In genomic region chr6:148110996-148111633, GRCm38 (mm10) we compare ENCODE assay signal across 18 mouse cellular contexts.
DNase-seq lines count a peak whose midpoint lies in the region; ATAC-seq and TF ChIP-seq lines count a peak whose summit lies in the region.
"Had no signal": no experiment of that assay in that cellular context is flagged by ENCODE, and none has a peak within 500 bp of the region (broad histone marks: within the 10 kb centered on the region; RNA-seq: fewer than 3 reads in every experiment).

No protein-coding gene starts in this region.

- TF ChIP-seq CTCF in liver, adult 2 months (IDR thresholded peaks at IDR 0.05; ENCODE audit: low read depth, low read length), result no peak
- TF ChIP-seq CTCF in liver, postnatal 0 days (IDR thresholded peaks at IDR 0.05; ENCODE audit: low read depth), result no peak
- TF ChIP-seq CTCF in MEL (IDR thresholded peaks at IDR 0.05 in 2 of 3, conservative IDR thresholded peaks at IDR 0.05 in 1 of 3; ENCODE audit: control insufficient read depth in 1 of 3, insufficient read depth in 1 of 3, low read depth in 2 of 3, low read length in 3 of 3, poor library complexity in 1 of 3, severe bottlenecking in 1 of 3), result no peak

- H3K27me3 ChIP-seq in liver, adult 2 months (ENCODE audit: control insufficient read depth, insufficient read depth, low read length), result no peaks in the 10 kb centered on the region
- no peaks in the 10 kb centered on the region for H3K27me3 ChIP-seq in liver, postnatal 0 days (ENCODE audit: insufficient read depth, low read length)
- no peaks in the 10 kb centered on the region for H3K27me3 ChIP-seq in MEL (ENCODE audit: control insufficient read depth in 1 of 2, insufficient read depth in 2 of 2, low read length in 2 of 2)
- H3K27me3 ChIP-seq: embryonic facial prominence, embryonic 15.5 days; forebrain, embryonic 15.5 days; hindbrain, embryonic 15.5 days had no signal

- no peak for ATAC-seq in liver, postnatal 0 days
- peak; percentile 30 for ATAC-seq in megakaryocyte progenitor cell, adult 5-6 weeks (replicated peaks; ENCODE audit: poor library complexity)
- no peak for ATAC-seq in CD4-positive, CD25-positive, alpha-beta regulatory T cell, adult 4 months
- ATAC-seq: forebrain, embryonic 15.5 days; intestine, embryonic 16.5 days had no signal

- H3K27ac ChIP-seq in liver, adult 2 months (replicated peaks; ENCODE audit: insufficient read depth, low read depth, low read length), result no peak overlapping the region
- H3K27ac ChIP-seq in liver, postnatal 0 days (ENCODE audit: low read depth), result no peak overlapping the region
- no peak overlapping the region for H3K27ac ChIP-seq in MEL (ENCODE audit: control insufficient read depth, low read depth, low read length)
- H3K27ac ChIP-seq: embryonic facial prominence, embryonic 15.5 days; forebrain, embryonic 15.5 days; hindbrain, embryonic 10.5 days; hindbrain, embryonic 15.5 days had no signal

- WGBS in liver, adult 2 months, result 97% methylated on average over 2 of the region's 2 CpGs
- WGBS in liver, postnatal 0 days (ENCODE audit: insufficient replicate concordance), result 60% methylated on average over 2 of the region's 2 CpGs

- no peak for TF ChIP-seq EP300 in liver, postnatal 0 days (IDR thresholded peaks at IDR 0.05; ENCODE audit: low read depth)
- TF ChIP-seq EP300 in MEL (IDR thresholded peaks at IDR 0.05; ENCODE audit: low read depth in 1 of 2, low read length in 2 of 2), result no peak

- peak; percentile 17 for DNase-seq in liver, adult 2 months (ENCODE audit: extremely low read depth, low read depth, low spot score)
- no peak for DNase-seq in liver, postnatal 0 days
- peak; percentile 41 for DNase-seq in MEL (ENCODE audit: low read depth, low spot score)
- DNase-seq in gonadal fat pad, adult 2 months (ENCODE audit: low read depth), result peak; percentile 66
- DNase-seq in embryo, embryonic 11 days, result no peak
- DNase-seq: adrenal gland, postnatal 14 days; cerebellum, adult 11-12 months; cerebellum, adult 9-10 months; cerebellum, postnatal 25 days; heart, postnatal 14 days had no signal

- H3K4me1 ChIP-seq in liver, adult 2 months (ENCODE audit: control insufficient read depth, insufficient read depth, low read length), result peaks cover 6% of the 10 kb centered on the region
- peaks cover 11% of the 10 kb centered on the region for H3K4me1 ChIP-seq in liver, postnatal 0 days (ENCODE audit: insufficient read depth)
- peaks cover 20 to 29% of the 10 kb centered on the region in 2 experiments for H3K4me1 ChIP-seq in MEL (ENCODE audit: control insufficient read depth in 1 of 2, insufficient read depth in 2 of 2, low read length in 2 of 2)
- H3K4me1 ChIP-seq: embryonic facial prominence, embryonic 15.5 days; forebrain, embryonic 15.5 days; hindbrain, embryonic 10.5 days; hindbrain, embryonic 15.5 days had no signal

- H3K79me2 ChIP-seq in liver, adult 2 months (ENCODE audit: control insufficient read depth, insufficient read depth, low read length), result no peaks in the 10 kb centered on the region
- no peaks in the 10 kb centered on the region for H3K79me2 ChIP-seq in MEL (ENCODE audit: control insufficient read depth, insufficient read depth, low read length, poor library complexity)

- no peaks in the 10 kb centered on the region for H3K9me3 ChIP-seq in liver, postnatal 0 days (ENCODE audit: low read length)
- no peaks in the 10 kb centered on the region for H3K9me3 ChIP-seq in MEL (replicated peaks; ENCODE audit: insufficient read depth, low read length)
- H3K9me3 ChIP-seq: embryonic facial prominence, embryonic 15.5 days; forebrain, embryonic 15.5 days; hindbrain, embryonic 10.5 days; hindbrain, embryonic 15.5 days had no signal

- TF ChIP-seq POLR2A in liver, adult 2 months (IDR thresholded peaks at IDR 0.05; ENCODE audit: extremely low read depth, insufficient read depth, low read length), result no peak
- no peak for TF ChIP-seq POLR2A in MEL (IDR thresholded peaks at IDR 0.05; ENCODE audit: control insufficient read depth in 1 of 2, insufficient read depth in 1 of 2, low read depth in 1 of 2, low read length in 2 of 2, poor library complexity in 1 of 2)

- H3K4me2 ChIP-seq in liver, postnatal 0 days (ENCODE audit: low read depth, low read length), result no peak overlapping the region
- H3K4me2 ChIP-seq: embryonic facial prominence, embryonic 15.5 days; forebrain, embryonic 15.5 days; hindbrain, embryonic 15.5 days had no signal

- H3K4me3 ChIP-seq in liver, adult 2 months (ENCODE audit: insufficient read depth, low read depth, low read length), result no peak overlapping the region
- H3K4me3 ChIP-seq in liver, postnatal 0 days (ENCODE audit: low read depth, low read length), result no peak overlapping the region
- no peak overlapping the region for H3K4me3 ChIP-seq in MEL (ENCODE audit: control insufficient read depth in 1 of 2, insufficient read depth in 1 of 2, low read depth in 2 of 2, low read length in 2 of 2)
- H3K4me3 ChIP-seq: embryonic facial prominence, embryonic 15.5 days; erythroblast, embryonic 14.5 days; forebrain, embryonic 15.5 days; hindbrain, embryonic 10.5 days; hindbrain, embryonic 15.5 days had no signal

- no peak overlapping the region for H3K9ac ChIP-seq in liver, adult 2 months (ENCODE audit: low read depth, low read length)
- no peak overlapping the region for H3K9ac ChIP-seq in liver, postnatal 0 days (replicated peaks)
- H3K9ac ChIP-seq in MEL (ENCODE audit: control insufficient read depth, low read depth, low read length, poor library complexity, severe bottlenecking), result no peak overlapping the region
- H3K9ac ChIP-seq: embryonic facial prominence, embryonic 15.5 days; forebrain, embryonic 15.5 days; hindbrain, embryonic 15.5 days had no signal

- TF ChIP-seq RAD21 in MEL (IDR thresholded peaks at IDR 0.05; ENCODE audit: low read depth, low read length), result no peak

- no peaks in the 10 kb centered on the region for H3K36me3 ChIP-seq in liver, adult 2 months (ENCODE audit: control insufficient read depth, insufficient read depth, low read length)
- H3K36me3 ChIP-seq in liver, postnatal 0 days (replicated peaks; ENCODE audit: insufficient read depth, low read length), result no peaks in the 10 kb centered on the region
- peaks cover 0 to 38% of the 10 kb centered on the region in 2 experiments; a peak in 2 of 4 replicates for H3K36me3 ChIP-seq in MEL (ENCODE audit: control insufficient read depth in 1 of 2, insufficient read depth in 2 of 2, low read length in 2 of 2)
- H3K36me3 ChIP-seq: embryonic facial prominence, embryonic 15.5 days; forebrain, embryonic 15.5 days; hindbrain, embryonic 10.5 days; hindbrain, embryonic 15.5 days had no signal

TF ChIP-seq in MEL, 35 proteins besides CTCF, POLR2A, EP300 and RAD21:
- TF ChIP-seq E2F4 (IDR thresholded peaks at IDR 0.05; ENCODE audit: borderline replicate concordance, low read depth, low read length) (no peak), ZNF384 (IDR thresholded peaks at IDR 0.05; ENCODE audit: low read depth, low read length) (peak; percentile 90)

Comparison
In these comparisons a context has a peak if more than half of its experiments do, and no peak if none do; other contexts are left out.
1. DNase-seq: peak in liver, adult 2 months (single experiment), MEL (single experiment) and gonadal fat pad, adult 2 months (single experiment); none in liver, postnatal 0 days (single experiment) and embryo, embryonic 11 days (single experiment).